Mouse (Mus musculus) heart, postnatal 10 days (tissue): ENCODE measurements around the gene Gm7361. TPM values are rescaled to one million over a fixed set of nuclear protein-coding genes. Genes with fewer than 3 reads are reported as not detected.
"Not testable (repeated sequence)": the region's sequence is repeated elsewhere in the genome, so short reads cannot be mapped to it uniquely, and the experiment has no call there.

Experiments
- DNase-seq, 2 experiments: peaks; one replicate each; pipeline ENCODE4 v3.0.0; 2021
- intact Hi-C: fragments of 180-260 bp; cut with DNase I; formaldehyde crosslinking; loops from one replicate; pipeline ENCODE4 v1.15.1; 2025
- total RNA-seq, 2 experiments: library from RNA; stranded (reverse); gene quantifications; 2 replicates each; pipeline ENCODE4 v1.2.3; 2021

Gene Gm7361
- total RNA-seq = not detected

- DNase-seq, intact Hi-C loops: not testable (repeated sequence)
These were observed at the start of gene Gm7361 for GRCm38 (mm10) chr5:26257391-26257790. TSS of gene Gm7361 (plus strand) at chr5:26257691.

DNA sequence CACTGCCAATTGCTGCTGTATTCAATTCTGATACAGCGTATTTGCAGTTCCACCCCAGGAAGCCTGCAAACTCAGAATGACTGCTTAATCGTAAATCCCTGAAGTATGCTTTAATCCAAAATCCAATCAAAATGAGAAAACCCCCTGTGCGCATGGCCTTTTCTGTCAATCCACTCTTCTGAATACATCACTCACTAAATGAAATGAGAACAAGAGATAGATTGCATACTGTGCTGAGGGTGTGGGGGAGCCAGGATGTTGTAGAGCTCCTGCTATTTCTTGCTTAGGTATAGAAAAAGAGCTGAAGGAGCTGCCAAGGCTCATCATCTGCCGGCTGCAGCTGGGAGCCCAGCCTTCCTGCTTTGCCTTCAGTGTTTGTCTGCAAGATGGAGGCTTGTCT, 46.5 kb upstream of the Gm7361 start:
- no peak for DNase-seq

GRCm38 (mm10) chr5:26222076-26222475, 35.4 kb upstream of the Gm7361 start:
- no peak for DNase-seq
- intact Hi-C loops = no loop called here

More for the DNA sequence above, 46.5 kb upstream of the Gm7361 start:
- intact Hi-C loops = no loop called here

DNA sequence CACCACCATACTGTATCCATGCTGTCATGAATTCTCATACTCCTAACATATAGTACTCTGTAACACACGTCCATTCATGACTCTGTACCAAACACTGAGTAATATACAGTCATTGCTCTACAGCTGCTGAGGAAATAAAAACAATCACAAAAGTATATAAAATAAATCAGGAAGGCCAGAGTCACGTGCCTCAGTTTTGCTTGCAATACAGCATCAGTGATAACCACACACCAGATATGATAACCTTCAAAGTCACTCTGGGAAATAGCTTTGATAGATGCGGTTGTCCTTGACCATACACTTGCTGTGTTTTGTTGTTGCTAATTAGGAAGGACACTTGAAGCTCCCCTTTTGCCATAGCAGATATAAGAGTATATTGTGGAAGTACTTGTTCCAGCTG, 9.2 kb downstream of the Gm7361 start:
- intact Hi-C loops = not testable (repeated sequence)

GRCm38 (mm10) chr5:26280361-26280760, 22.9 kb downstream of the Gm7361 start:
- intact Hi-C loops = loop anchor here (5.0 kb wide), 1 partner anchor 597 kb away; no protein-coding TSS in a partner anchor
- no peak for DNase-seq

More for the DNA sequence above, 9.2 kb downstream of the Gm7361 start:
- not testable (repeated sequence) for DNase-seq

- DNase-seq = no peak
- intact Hi-C loops = loop anchor here (5.0 kb wide), 1 partner anchor 596 kb away; no protein-coding TSS in a partner anchor
These were observed 24.2 kb downstream of the Gm7361 start for GRCm38 (mm10) chr5:26281717-26282116.

GRCm38 (mm10) chr5:26282282-26282681, 24.8 kb downstream of the Gm7361 start:
- intact Hi-C loops = loop anchor here (5.0 kb wide), 1 partner anchor 595 kb away; no protein-coding TSS in a partner anchor
- DNase-seq = peak; percentile 18 to 43

- intact Hi-C loops = loop anchor here (5.0 kb wide), 1 partner anchor 594 kb away; no protein-coding TSS in a partner anchor
- DNase-seq = no peak
These were observed 25.9 kb downstream of the Gm7361 start for GRCm38 (mm10) chr5:26283399-26283798.

- intact Hi-C loops = no loop called here
These were observed 34.1 kb downstream of the Gm7361 start for GRCm38 (mm10) chr5:26291621-26292020.

GRCm38 (mm10) chr5:26293258-26293657, 35.8 kb downstream of the Gm7361 start:
- no peak for DNase-seq
- intact Hi-C loops = no loop called here

More at GRCm38 (mm10) chr5:26291621-26292020, 34.1 kb downstream of the Gm7361 start:
- no peak for DNase-seq

Other genes starting within 250 kb of the Gm7361 start
- not detected for gene Gm5862, start 234.8 kb upstream of the Gm7361 start, total RNA-seq
- not detected for gene Speer4a, start 218.1 kb upstream of the Gm7361 start, total RNA-seq
- gene Gm7347, start 199.1 kb upstream of the Gm7361 start, total RNA-seq = not detected
- not detected for gene Gm10471, start 168.4 kb upstream of the Gm7361 start, total RNA-seq
- gene 5031410I06Rik, start 152.3 kb upstream of the Gm7361 start, total RNA-seq = not detected
- not detected for gene Gm10220, start 136.3 kb upstream of the Gm7361 start, total RNA-seq